Mouse (Mus musculus) frontal cortex, postnatal 36 days (tissue): ENCODE results near the gene Smyd2.

ENCODE experiments used
- DNase-seq, 2 experiments: peaks; one replicate each; pipeline ENCODE4 v3.0.0; 2022; ENCODE audit warnings: low spot score in 2 of 2

Smyd2 gene

GRCm38 (mm10) chr1:189871625-189872024, 50.5 kb downstream of the Smyd2 start:
- DNase-seq = no peak

DNA sequence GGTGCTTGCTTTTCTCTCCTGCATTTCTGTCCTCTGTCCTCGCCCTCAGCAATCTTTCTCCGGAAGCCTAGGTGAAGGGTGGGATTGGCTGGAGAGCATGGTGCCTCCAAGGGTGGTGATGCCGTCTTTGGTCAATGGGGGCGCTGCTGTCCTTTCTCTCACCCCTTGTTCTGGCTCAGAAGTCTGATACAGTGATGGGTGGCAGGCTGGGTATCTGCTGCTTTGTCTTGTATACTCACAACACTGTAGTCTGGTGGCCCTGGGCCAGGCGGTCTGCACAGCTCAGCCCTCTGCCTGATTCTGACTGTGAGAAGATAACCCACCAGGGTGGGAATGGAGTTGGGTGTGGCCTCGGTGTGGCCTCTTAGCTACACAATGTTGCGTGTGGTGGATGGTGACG, 51.6 kb downstream of the Smyd2 start:
- DNase-seq = no peak

- no peak for DNase-seq
Measured at GRCm38 (mm10) chr1:189869651-189870270, 52.4 kb downstream of the Smyd2 start.

- no peak for DNase-seq
Measured at GRCm38 (mm10) chr1:189868036-189868435, 54.1 kb downstream of the Smyd2 start.

DNA sequence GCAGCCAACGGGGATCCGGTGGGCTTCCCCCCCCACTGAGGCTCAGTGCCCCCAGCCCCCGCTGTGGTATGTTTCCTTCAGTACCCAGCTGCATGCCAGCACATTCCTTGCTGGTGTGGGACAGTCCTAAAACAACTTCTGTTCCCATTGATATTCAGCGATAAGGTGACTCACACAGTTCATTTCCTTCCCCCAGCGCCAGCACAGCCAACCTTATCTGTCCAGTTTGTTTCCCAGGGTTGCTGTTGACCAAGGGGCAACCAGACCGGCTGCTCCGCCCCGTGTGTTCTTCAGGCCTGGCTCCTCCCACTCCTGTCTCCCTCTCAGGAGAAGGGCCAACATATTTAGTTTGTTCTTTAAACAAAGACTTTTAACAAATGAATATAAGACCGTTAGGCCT, 54.7 kb downstream of the Smyd2 start:
- no peak for DNase-seq

- no peak for DNase-seq
Measured at GRCm38 (mm10) chr1:189867034-189867433, 55.1 kb downstream of the Smyd2 start.

DNA sequence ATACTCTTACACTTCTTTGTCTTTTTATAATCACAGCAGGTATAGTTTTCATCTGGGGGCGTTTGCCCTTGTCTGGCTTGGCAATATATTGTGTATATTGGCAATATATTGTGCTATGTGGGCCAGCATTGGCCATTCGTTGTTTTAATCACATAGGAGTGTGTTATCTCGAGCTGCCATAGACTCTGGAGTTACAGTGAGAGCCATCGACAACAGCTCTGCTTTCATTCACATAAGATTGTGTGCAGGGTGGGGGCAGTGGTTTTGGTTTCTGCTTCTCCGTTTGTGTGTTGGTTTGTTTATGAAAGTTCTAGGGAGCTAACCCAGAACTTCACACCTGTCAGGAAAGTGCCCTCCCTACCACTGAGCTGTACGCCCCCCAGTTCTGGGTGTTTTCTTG, 55.5 kb downstream of the Smyd2 start:
- no peak for DNase-seq

GRCm38 (mm10) chr1:189864846-189865560, 57.2 kb downstream of the Smyd2 start:
- DNase-seq = no peak

- no peak for DNase-seq
Measured at GRCm38 (mm10) chr1:189864301-189864700, 57.9 kb downstream of the Smyd2 start.

- DNase-seq = no peak
Measured at GRCm38 (mm10) chr1:189863727-189864126, 58.4 kb downstream of the Smyd2 start.

DNA sequence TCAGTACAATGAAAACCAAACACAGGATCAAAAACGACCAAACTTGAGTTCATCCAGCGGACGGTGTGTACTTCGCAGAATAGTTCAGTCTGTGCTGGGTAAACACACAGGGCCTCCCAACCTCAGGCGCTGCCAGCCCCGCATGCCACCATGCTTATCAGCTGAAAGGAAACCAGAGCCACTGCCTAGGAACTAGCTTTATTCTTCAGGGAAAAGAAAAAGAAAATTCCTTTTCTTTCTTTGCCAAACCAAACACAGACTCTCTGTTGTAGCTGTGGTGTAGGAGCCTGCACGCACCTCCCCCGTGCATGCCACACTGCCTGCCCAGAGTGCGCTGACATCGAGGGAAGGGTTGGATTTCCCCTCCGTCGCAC, 61.2 kb downstream of the Smyd2 start:
- DNase-seq = no peak

DNA sequence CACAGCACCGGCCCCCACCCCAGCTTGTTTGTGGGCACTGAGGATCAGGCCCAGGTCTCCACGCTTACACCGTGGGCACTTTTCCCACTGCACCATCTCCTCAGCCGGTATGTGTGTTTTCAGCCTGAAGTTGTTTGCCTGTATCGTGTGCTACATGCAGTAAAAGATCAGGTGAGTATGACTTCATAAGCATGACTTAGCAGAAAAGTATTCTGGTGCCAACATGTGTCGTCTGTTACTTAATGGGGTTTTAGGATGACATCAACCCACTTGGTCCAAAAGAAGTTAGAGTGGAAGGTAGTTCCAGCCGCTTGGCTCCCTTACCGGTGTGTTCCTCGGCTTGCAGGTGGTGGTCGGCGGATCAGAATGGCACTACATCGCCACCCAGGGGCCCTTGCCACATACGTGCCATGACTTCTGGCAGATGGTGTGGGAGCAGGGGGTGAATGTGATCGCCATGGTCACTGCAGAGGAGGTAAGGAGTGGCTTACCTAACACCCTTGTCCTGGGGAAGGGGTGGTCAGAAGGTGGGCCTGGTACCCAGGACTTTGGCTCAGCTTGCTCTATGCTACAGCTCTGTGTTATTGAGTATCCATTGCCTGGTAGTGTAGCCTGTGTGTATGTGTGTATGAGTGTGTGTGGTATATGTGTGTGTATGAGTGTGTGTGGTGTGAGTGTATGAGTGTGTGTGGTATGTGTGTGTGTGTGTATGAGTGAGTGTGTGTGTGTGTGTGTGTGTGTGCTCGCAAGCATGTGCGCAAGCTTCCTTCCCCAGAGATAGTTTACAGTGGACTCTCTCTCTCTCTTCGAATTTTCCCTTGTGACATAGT, 61.8 kb downstream of the Smyd2 start:
- no peak for DNase-seq

DNA sequence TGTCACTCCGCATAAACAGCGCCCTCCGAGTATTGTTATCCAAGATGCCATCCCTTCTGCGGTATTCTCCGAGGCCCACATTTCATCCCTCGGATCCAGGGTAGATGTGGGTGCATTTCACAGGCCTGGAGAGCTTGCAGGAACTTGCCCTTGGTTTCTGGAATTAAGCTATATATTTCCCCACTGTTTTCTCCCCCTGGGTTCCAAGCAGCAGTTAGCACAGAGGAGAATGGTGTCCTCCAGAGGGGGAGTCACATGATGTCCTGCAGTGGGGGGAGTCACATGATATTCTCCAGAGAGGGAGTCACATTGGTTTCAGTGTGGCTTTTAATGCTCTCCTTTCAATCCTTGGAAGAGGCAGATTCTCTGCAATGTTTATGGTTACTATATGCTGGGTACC, 63.8 kb downstream of the Smyd2 start:
- DNase-seq = no peak

DNA sequence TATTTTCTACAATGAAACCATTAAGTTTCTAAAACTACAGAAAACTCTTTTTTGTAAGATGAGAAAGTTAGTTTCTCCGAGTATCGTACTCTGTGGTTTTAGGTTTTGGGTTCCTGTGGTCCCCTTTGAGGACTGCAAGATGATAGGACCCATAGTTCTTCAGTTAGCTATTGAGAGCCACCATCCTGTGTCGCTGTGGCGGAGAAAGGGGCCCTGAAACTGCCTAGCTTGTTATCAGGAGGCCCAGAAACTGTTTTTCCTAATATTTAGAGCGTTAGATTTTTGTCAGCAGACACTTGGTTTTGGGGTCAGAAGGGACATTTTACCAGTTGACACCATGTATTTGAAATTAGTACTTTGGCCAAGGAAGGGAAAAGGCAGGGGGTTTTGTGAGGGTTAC, 66.4 kb downstream of the Smyd2 start:
- DNase-seq = no peak

- DNase-seq = no peak
Measured at GRCm38 (mm10) chr1:189854646-189855045, 67.5 kb downstream of the Smyd2 start.

DNA sequence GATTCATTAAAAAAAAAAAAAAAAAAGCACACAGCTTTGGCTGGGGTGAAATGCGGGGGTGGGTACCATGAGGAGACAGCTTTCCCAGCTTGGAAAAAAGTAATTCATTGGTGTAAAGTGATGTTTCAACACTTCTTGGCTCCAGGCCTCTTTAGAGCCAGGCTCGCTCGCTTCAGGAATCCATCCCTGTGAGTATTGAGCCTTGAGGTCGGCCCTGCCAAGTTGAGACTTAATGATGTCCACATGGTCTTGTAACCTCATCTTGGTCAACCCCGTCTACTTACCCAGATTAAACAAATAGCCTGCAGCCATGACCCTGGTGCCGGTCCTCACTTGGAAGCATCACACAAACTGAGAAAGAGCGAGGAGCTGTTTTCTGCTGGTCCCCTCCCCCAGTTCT, 69.7 kb downstream of the Smyd2 start:
- no peak for DNase-seq

GRCm38 (mm10) chr1:189852051-189852450, 70.1 kb downstream of the Smyd2 start:
- DNase-seq = no peak

GRCm38 (mm10) chr1:189849550-189849949, 72.6 kb downstream of the Smyd2 start:
- DNase-seq = no peak

DNA sequence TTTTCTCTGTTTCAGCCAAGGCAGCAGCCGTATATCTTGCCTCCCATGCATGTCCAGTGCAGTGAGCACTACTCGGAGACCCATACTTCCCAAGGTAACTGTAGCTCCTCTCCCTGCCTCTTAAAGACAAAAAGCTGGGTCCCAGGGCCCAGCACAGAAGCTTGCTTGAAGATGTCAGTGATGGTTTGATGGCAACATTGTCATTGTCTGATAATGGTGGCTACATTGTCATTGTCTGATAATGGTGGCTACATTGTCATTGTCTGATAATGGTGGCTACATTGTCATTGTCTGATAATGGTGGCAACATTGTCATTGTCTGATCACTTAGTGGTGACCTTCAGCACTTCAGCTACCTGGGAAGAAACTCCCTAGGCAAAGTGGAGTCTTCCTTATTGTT, 75.8 kb downstream of the Smyd2 start:
- no peak for DNase-seq

DNA sequence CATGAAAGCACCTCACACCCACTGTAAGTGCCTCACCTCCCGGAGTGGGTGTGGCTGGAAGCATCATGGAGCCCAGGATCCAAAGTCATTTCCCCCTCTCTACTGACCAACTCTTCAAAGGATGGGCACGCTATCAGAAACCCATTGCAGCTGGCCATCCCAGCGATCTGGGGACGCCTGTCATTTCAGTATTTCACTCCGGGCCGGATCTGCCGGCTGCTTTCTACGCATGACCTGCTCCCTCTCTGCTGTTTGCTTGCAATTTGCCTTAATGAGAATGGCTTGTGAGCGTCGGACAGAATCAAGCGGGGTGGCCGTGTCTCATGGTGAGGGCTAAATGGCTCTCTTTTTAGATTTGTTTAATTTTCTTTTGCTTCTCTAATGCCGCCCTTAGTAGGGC, 88.0 kb downstream of the Smyd2 start:
- no peak for DNase-seq

DNA sequence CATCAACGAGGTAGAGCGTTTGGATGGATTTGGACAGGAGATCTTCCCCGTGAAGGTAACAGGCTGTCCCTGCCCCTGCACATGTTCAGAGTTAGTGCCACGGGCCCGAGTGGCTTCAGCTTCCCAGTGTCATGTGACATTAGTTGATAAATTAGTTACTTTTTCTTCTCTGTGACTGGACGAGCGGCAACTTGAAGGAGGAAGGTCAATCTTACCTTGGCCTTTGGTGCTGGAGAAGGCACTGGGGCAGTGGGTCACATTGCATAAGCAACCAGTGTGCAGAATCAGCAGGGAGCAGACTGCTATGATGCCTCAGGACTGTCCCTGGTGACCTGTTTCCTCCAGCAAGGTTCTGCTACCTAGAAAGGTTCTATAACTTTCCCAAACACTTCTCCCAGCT, 88.8 kb downstream of the Smyd2 start:
- DNase-seq = no peak

DNA sequence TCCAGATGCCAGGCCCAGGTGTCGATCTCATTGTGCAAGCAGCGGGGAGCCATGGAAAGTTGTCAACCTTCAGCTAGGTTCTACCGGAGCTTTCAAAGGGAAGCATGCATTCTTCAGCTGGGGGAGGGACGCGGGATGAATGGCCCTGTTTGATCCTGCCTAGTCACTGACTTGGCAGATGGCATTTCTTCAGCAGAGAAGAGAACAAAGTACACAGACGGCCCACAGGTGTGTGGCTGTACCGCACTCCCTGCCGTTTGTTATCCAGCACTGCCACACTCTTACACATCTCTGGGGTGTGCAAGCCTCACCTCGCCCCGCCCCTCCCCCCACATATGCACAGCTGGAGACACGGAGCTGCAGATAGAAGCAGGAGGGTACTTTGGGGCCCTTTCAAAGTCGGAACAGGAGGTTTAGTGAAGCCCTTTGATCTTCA, 91.3 kb downstream of the Smyd2 start:
- DNase-seq = no peak
